Mouse (Mus musculus): ENCODE results near the gene Fgr.
A peak's percentile ranks its signal among the peaks of the same experiment; 100 is the strongest.

Fgr gene

GRCm38 (mm10) chr4:133035446-133035845, 61.6 kb downstream of the Fgr start:
- DNase-seq (ENCODE audit: low read depth, low spot score): no peak

- no peak for DNase-seq (ENCODE audit: low read depth, low spot score)
Observed at GRCm38 (mm10) chr4:133035946-133036345, 62.1 kb downstream of the Fgr start.

GRCm38 (mm10) chr4:133037293-133037692, 63.4 kb downstream of the Fgr start:
- no peak for DNase-seq (ENCODE audit: low read depth, low spot score)

- DNase-seq (ENCODE audit: low read depth, low spot score): no peak
Observed at GRCm38 (mm10) chr4:133037798-133038197, 63.9 kb downstream of the Fgr start.

GRCm38 (mm10) chr4:133038521-133039115, 64.7 kb downstream of the Fgr start:
- DNase-seq (ENCODE audit: low read depth, low spot score): no peak

- DNase-seq (ENCODE audit: low read depth, low spot score): no peak
Observed at GRCm38 (mm10) chr4:133039116-133039819, 65.4 kb downstream of the Fgr start.

- DNase-seq (ENCODE audit: low read depth, low spot score): no peak
Observed at GRCm38 (mm10) chr4:133039832-133040231, 65.9 kb downstream of the Fgr start.

GRCm38 (mm10) chr4:133040241-133040904, 66.5 kb downstream of the Fgr start:
- peak; percentile 56 for DNase-seq (ENCODE audit: low read depth, low spot score)

GRCm38 (mm10) chr4:133042244-133042643, 68.3 kb downstream of the Fgr start:
- DNase-seq (ENCODE audit: low read depth, low spot score): no peak

- no peak for DNase-seq (ENCODE audit: low read depth, low spot score)
Observed at GRCm38 (mm10) chr4:133042651-133043635, 69.0 kb downstream of the Fgr start.

GRCm38 (mm10) chr4:133043798-133044646, 70.1 kb downstream of the Fgr start:
- DNase-seq (ENCODE audit: low read depth, low spot score): no peak

- DNase-seq (ENCODE audit: low read depth, low spot score): no peak
Observed at GRCm38 (mm10) chr4:133044647-133045094, 70.8 kb downstream of the Fgr start.

- no peak for DNase-seq (ENCODE audit: low read depth, low spot score)
Observed at GRCm38 (mm10) chr4:133045771-133046474, 72.0 kb downstream of the Fgr start.

GRCm38 (mm10) chr4:133046691-133047352, 72.9 kb downstream of the Fgr start:
- no peak for DNase-seq (ENCODE audit: low read depth, low spot score)

- DNase-seq (ENCODE audit: low read depth, low spot score): no peak
Observed at GRCm38 (mm10) chr4:133047353-133048105, 73.6 kb downstream of the Fgr start.

- DNase-seq (ENCODE audit: low read depth, low spot score): no peak
Observed at GRCm38 (mm10) chr4:133049071-133049920, 75.4 kb downstream of the Fgr start.

GRCm38 (mm10) chr4:133050196-133050836, 76.4 kb downstream of the Fgr start:
- DNase-seq (ENCODE audit: low read depth, low spot score): no peak
